Mouse (Mus musculus): ENCODE results near the gene Hfe2. TPM values are rescaled to one million over a fixed set of nuclear protein-coding genes. Genes with fewer than 3 reads are reported as not detected.
"Not testable (repeated sequence)": the region's sequence is repeated elsewhere in the genome, so short reads cannot be mapped to it uniquely, and the experiment has no call there.

Hfe2 gene
- polyA plus RNA-seq, 1 experiment from 2014 or later, result 1.2 TPM

DNA sequence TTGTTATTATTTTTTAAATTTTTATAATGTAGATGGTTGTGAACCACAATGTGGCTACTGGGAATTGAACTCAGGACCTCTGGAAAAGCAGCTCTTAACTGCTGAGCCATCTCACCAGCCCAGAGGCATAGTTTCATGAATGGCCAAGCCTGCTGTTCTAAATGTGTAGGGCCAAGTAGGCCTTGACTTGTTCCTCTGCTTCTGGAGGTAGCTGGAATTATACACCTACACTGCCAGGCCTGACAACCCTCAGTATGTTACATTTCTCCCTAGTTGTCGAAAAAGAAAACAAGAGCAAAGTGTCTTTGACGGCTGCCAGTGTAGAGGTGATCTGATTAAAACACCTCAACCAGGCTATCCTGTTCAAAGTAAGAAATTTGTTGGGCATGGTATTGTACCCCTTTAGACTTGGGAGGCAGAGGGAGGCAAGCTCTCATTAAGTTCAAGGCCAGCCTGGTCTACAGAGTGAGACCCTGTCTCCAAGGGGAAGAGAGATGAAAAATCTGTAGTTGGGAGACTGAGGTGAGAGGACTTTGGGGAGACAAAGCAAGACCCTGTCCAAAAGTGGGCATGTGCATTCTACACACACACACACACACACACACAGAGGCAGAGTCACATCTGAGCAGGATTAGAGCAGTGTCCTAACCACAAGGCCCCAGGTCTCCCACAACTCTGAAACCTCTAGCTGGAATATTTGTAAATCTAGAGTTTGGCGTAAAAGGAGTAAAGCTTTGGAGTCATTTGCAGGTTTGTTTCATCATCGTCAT lies 26.3 kb upstream of the Hfe2 start:
- Histone ChIP-seq H3K4me1 (peaks cover 19% of the 10 kb centered on the region), H3K27me3 (replicated peaks) (no peaks in the 10 kb centered on the region), H3K9me3 (no peaks in the 10 kb centered on the region), H3K27ac (peak overlapping the region; percentile 34; the same call in 1 of the 2 replicates), H3K4me3 (peak overlapping the region; percentile 69), H3K4me2 (peak overlapping the region; percentile 98), H3K36me3 (replicated peaks) (no peaks in the 10 kb centered on the region), H3K9ac (no peak overlapping the region)
- WGBS, result 88% methylated on average over 4 of the region's 4 CpGs
- no peak for ATAC-seq (replicated peaks)

DNA sequence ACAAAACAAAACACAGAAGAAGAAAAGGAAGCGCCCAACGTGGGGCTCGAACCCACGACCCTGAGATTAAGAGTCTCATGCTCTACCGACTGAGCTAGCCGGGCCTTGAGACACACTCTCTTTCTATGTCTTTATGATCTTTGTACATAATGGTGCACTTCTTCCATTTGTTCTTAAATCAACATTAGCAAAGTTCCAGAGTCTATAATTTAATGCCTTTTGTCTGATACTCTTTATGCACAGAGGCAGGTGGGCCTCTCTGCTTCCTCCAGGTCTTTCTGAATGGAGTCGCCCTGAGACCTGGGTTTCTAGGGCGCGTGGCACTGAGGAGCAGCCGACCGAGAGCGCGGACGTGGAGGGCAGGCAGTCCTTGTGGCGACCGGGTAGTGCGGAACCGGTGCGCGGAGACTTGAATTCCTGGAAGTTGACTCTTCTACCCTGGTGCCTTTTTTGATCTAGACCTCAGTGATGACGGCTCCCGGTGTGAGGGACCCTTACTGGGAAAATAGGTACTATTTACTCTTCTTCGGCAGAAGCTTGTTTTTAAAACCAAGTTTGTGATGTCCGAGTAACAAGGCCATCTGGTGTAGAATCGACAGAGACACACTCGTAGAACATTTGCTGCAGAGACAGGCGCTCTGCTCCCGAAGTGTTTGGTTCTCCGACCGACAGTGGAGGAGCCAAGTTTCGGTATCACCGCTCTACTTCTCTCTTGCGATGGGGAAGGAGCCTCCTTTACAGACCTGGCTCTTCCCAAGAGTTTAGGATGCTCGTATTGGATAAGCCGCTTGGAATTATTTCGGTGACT lies 25.3 kb upstream of the Hfe2 start:
- Histone ChIP-seq H3K4me1 (peaks cover 19% of the 10 kb centered on the region), H3K4me3 (peak overlapping the region; percentile 69), H3K9me3 (no peaks in the 10 kb centered on the region), H3K36me3 (replicated peaks) (no peaks in the 10 kb centered on the region), H3K27ac (peak overlapping the region; percentile 80), H3K4me2 (peak overlapping the region; percentile 98), H3K27me3 (replicated peaks) (no peaks in the 10 kb centered on the region), H3K9ac (peak overlapping the region; percentile 65)
- WGBS, result under 1% methylated on average over 36 of the region's 36 CpGs
- peak; percentile 48 for ATAC-seq (replicated peaks)

DNA sequence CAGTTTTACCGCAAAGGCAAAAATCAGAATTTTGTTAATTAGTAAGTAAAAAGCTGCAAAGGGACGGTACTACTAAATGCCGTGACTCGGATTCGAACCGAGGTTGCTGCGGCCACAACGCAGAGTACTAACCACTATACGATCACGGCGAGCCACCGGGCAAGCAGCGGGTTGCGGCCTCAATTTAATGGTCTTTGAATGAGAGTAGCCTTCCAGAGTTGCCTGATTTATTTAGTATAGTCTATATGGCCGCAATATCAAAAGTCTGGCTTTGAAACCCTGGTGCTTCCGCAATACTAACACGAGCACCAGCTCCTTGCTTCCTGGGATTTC lies 24.7 kb upstream of the Hfe2 start:
- peak; percentile 82 for ATAC-seq (replicated peaks)
- Histone ChIP-seq H3K4me2 (peak overlapping the region; percentile 98), H3K9me3 (no peaks in the 10 kb centered on the region), H3K27ac (peak overlapping the region; percentile 82), H3K9ac (peak overlapping the region; percentile 65), H3K4me3 (peak overlapping the region; percentile 69), H3K4me1 (peaks cover 19% of the 10 kb centered on the region), H3K27me3 (replicated peaks) (no peaks in the 10 kb centered on the region), H3K36me3 (replicated peaks) (no peaks in the 10 kb centered on the region)
- WGBS, result under 1% methylated on average over 17 of the region's 17 CpGs

DNA sequence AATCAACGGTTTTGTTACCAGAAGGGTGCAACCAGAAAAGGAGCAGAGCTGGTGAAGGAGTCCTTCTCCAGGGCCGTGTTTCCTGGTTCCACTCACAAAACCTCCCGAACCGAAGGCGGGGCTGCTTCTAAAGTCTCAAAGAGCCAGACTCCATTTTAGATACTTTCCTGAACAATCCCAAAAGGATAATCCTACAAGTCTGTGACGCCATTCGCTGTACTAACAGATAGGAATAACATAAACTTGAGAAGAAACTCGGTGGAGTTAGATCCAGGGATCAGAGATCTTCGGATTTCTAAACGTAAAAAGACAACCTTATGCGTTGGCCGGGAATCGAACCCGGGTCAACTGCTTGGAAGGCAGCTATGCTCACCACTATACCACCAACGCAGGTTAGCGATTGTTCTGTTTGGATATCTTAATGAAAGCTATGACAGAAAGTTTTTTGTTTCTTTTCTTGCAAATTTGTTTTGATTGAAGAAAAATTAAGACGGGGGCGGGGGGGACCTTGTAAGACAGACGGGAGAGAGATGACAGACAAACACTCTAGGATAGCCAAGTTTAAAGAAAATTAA lies 24.2 kb upstream of the Hfe2 start:
- WGBS, result under 1% methylated on average over 19 of the region's 19 CpGs
- ATAC-seq (replicated peaks), result peak; percentile 87
- peak overlapping the region; percentile 59 for H3K9ac ChIP-seq
- peaks cover 19% of the 10 kb centered on the region for H3K4me1 ChIP-seq
- no peaks in the 10 kb centered on the region for H3K9me3 ChIP-seq
- peak overlapping the region; percentile 98 for H3K4me2 ChIP-seq
- no peaks in the 10 kb centered on the region for H3K36me3 ChIP-seq (replicated peaks)
- H3K4me3 ChIP-seq, result peak overlapping the region; percentile 69
- H3K27ac ChIP-seq, result peak overlapping the region; percentile 82
- no peaks in the 10 kb centered on the region for H3K27me3 ChIP-seq (replicated peaks)

DNA sequence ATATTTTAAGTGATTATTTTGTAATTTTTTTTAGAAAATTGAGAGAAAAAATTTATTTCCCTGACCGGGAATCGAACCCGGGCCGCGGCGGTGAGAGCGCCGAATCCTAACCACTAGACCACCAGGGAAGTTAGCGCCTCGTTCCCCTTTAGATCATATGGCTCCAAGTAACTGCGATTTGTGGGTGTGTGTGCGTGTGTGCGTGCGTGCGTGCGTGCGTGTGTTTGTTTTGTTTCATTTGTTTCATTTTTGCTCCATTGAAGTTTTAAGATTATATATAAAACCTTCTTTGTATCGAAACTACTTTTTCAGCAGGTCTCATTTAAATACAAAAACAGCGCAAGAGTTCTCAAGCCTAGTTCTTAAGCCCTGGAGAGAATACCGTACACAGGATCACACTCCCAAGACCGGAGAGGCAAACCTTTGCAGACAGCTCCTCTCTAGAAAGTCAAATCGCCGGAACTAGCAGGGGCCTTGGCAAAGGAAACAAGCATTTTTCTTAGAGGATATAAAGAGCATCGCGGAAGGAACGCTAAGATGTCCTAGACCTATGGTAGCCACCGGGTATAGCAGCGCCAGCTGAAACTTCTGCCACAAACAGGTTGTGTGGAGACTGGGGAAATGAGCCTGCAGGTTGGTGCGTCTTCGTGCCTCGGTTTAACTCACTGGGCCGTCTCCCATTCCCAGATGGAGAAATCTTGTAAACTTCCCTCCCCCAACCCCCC lies 23.4 kb upstream of the Hfe2 start:
- Histone ChIP-seq H3K36me3 (replicated peaks) (no peaks in the 10 kb centered on the region), H3K4me3 (peak overlapping the region; percentile 69), H3K9me3 (no peaks in the 10 kb centered on the region), H3K27ac (peak overlapping the region; percentile 69), H3K4me2 (peak overlapping the region; percentile 98), H3K4me1 (peaks cover 18% of the 10 kb centered on the region), H3K9ac (peak overlapping the region; percentile 31; the same call in 1 of the 2 replicates), H3K27me3 (replicated peaks) (no peaks in the 10 kb centered on the region)
- under 1% methylated on average over 32 of the region's 32 CpGs for WGBS
- ATAC-seq (replicated peaks), result peak; percentile 76

DNA sequence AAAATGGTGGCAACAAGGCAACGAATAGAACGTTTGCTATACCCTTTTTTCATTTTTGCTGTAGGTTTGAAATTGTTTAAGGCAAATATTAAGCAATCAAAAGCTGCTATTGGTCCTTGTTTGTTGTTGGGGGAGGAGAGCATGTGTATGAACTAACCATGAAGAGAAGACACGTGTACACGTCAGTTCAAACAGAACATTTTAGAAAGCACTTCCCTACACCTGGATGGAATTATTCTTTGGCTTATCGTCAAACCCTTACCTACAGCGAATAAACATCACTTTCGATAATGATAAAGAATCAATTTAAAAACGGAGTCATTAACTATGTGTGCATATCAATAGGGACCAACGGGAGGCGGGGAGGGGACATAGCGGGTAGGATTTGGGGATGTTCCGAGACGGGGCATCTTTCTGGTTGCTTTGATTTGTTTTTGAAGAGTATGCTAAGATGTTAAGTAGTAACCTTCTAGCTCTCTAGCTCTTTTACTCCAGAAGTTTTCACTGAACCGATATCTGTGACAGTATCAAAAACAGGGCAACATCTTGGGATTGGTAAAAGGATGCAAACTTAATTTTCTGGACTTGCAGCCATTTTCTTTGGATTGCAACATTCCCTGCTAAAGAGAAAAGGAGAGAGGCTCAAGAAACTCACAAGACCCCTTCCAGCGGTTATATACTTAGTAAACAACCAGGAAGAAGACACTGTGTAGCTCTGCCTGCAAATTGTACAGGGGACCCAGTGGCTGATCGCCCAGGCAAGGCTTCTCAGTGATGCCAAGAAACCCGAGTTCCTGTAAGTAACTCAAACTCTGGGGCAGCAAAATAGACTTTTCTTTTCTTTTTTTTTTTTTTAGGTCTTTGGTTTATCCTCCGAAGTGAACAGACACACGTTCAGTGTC lies 22.5 kb upstream of the Hfe2 start:
- Histone ChIP-seq H3K4me3 (peak overlapping the region; percentile 69), H3K4me1 (peaks cover 11% of the 10 kb centered on the region), H3K4me2 (peak overlapping the region; percentile 98), H3K27me3 (replicated peaks) (no peaks in the 10 kb centered on the region), H3K9ac (peak overlapping the region; percentile 31; the same call in 1 of the 2 replicates), H3K9me3 (no peaks in the 10 kb centered on the region), H3K27ac (peak overlapping the region; percentile 35; the same call in 1 of the 2 replicates), H3K36me3 (replicated peaks) (no peaks in the 10 kb centered on the region)
- under 1% methylated on average over 19 of the region's 19 CpGs for WGBS
- no peak for ATAC-seq (replicated peaks)

DNA sequence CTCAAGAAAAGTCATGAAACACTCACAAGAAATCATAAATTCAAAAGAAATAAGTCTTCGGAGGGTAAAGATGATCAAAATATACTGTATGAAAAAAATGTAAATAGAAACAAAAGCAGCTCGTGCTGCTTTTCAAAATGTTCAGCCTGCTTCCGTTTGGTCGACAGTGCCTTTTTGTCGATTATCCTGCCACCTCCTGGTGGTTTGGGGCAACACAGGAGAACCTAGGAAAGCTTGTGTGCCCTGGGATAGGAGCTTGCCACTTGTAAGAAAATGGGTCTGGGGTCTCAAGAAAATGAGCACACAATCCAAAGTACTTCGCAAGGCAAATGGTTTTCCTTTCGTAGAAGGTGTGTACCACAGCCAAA lies 21.9 kb upstream of the Hfe2 start:
- Histone ChIP-seq H3K9ac (peak overlapping the region; percentile 31; the same call in 1 of the 2 replicates), H3K4me3 (peak overlapping the region; percentile 69)
- under 1% methylated on average over 7 of the region's 7 CpGs for WGBS

DNA sequence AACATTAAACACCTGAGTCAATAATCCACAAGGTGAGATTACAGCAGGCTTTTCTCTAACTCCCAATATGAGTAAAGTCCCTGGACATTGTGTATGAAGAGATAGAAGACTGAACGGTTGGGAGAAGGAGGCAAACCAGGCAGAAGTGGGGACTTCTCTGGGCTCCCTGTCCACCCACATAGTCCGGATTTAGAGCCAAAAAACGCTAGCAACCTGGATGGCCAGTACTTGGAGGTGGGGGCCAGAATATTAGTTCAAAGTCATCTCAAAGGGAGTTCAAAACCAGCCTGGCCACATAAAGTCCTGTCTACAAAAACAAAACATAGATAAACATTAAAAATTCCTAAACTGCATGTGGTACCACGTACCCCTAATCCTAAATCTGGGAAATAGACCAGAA lies 21.0 kb upstream of the Hfe2 start:
- Histone ChIP-seq H3K27ac (no peak overlapping the region), H3K9me3 (no peaks in the 10 kb centered on the region), H3K27me3 (replicated peaks) (no peaks in the 10 kb centered on the region), H3K4me1 (peaks cover 11% of the 10 kb centered on the region), H3K9ac (no peak overlapping the region), H3K4me3 (no peak overlapping the region), H3K36me3 (replicated peaks) (no peaks in the 10 kb centered on the region), H3K4me2 (no peak overlapping the region)
- no peak for ATAC-seq (replicated peaks)
- WGBS, result 61% methylated on average over 4 of the region's 4 CpGs

More for the DNA sequence above, 21.9 kb upstream of the Hfe2 start:
- ATAC-seq (replicated peaks), result no peak
- Histone ChIP-seq H3K36me3 (replicated peaks) (no peaks in the 10 kb centered on the region), H3K27me3 (replicated peaks) (no peaks in the 10 kb centered on the region), H3K9me3 (no peaks in the 10 kb centered on the region), H3K4me2 (peak overlapping the region; percentile 98), H3K4me1 (peaks cover 11% of the 10 kb centered on the region), H3K27ac (no peak overlapping the region)

DNA sequence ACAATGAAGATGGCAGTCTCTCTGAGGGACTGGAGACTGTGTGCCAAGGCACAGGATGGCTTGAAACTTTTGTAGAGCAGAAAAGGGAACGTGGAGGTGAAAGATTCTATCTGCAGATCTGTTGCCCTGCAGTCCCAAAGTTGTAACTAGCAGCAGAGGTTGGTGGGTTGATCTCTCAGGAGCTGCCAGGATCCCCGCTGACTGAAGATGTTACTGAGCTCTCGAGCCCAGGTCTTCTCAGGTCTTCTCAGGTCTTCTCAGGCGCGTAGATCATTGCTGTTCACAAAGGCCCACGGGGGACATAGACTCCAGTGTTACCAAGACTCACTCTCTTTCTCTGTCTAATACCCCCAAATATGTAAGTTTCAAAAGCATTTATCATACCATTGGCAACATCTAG lies 20.0 kb upstream of the Hfe2 start:
- ATAC-seq (replicated peaks), result no peak
- Histone ChIP-seq H3K9me3 (no peaks in the 10 kb centered on the region), H3K27ac (no peak overlapping the region), H3K4me1 (peaks cover 11% of the 10 kb centered on the region), H3K9ac (no peak overlapping the region), H3K36me3 (replicated peaks) (no peaks in the 10 kb centered on the region), H3K4me2 (no peak overlapping the region), H3K27me3 (replicated peaks) (no peaks in the 10 kb centered on the region), H3K4me3 (no peak overlapping the region)
- WGBS, result 88% methylated on average over 6 of the region's 6 CpGs

DNA sequence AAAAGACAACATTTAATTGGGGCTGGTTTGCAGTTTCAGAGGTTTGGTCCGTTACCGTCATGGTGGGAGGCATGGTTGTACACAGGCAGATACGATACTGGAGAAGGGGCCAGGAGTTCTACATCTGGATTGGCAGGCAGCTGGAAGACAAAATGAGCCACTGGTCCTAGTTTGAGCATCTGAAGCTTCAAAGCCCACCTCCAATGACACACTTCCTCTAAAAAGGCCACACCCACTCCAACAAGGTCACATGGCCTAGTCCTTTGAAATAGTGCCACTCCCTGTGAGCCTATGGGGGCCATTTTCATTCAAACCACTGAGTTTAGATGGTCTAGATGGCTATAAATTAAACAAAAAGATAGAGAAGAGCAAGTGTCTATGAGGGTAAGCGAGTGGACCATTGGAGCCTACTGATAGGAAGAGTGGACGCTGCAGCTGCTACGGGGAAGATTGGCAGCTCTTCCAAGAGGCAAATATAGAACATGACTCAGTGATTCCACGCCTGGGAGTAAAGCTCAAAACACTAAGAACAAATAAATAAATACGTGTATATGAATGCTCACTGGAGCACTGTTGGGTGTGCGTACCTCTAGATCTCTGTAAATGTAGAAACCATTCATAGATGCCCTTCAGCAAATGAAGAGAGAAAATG lies 18.4 kb upstream of the Hfe2 start:
- WGBS, result 95% methylated on average over 9 of the region's 9 CpGs
- Histone ChIP-seq H3K4me1 (peaks cover 11% of the 10 kb centered on the region), H3K36me3 (replicated peaks) (no peaks in the 10 kb centered on the region), H3K4me2 (no peak overlapping the region), H3K9me3 (no peaks in the 10 kb centered on the region), H3K27me3 (replicated peaks) (no peaks in the 10 kb centered on the region), H3K27ac (no peak overlapping the region), H3K4me3 (no peak overlapping the region), H3K9ac (no peak overlapping the region)
- no peak for ATAC-seq (replicated peaks)

DNA sequence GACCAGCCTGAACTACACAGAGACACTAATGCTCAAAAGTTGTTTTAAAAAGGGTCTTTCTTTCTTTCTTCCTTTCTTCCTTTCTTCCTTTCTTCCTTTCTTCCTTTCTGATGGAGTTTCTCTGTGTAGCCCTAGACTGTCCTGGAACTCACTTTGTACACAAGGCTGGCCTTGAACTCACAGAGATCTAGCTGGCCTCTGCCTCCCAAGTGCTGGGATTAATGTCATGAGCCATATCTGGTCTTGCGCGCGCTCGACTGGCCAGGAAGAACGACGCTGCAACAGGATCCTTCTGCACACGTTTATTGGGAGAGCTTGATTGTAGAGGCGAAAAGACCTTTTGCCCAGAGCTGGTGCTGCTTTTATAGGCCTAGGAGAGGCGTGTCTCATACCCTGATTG lies 17.0 kb upstream of the Hfe2 start:
- not testable (repeated sequence) for H3K4me3 ChIP-seq; H3K27ac ChIP-seq; H3K4me2 ChIP-seq; H3K36me3 ChIP-seq (replicated peaks); H3K4me1 ChIP-seq; ATAC-seq (replicated peaks); H3K9me3 ChIP-seq; H3K27me3 ChIP-seq (replicated peaks); H3K9ac ChIP-seq
- 90% methylated on average over 8 of the region's 9 CpGs for WGBS
